Mouse (Mus musculus): ENCODE results near the gene Dclk3.

GRCm38 (mm10) chr9:111475281-111475680 lies 36.4 kb downstream of the Dclk3 start:
- no peak for TF ChIP-seq CTCF (IDR thresholded peaks at IDR 0.05; ENCODE audit: low read depth, low read length)
- no peak for TF ChIP-seq TAL1 (conservative IDR thresholded peaks at IDR 0.05; ENCODE audit: low read depth, low read length)
- no peak for TF ChIP-seq GATA1 (IDR thresholded peaks at IDR 0.05; ENCODE audit: borderline replicate concordance, low read length)
- no peak for TF ChIP-seq GATA2 (IDR thresholded peaks at IDR 0.05; ENCODE audit: borderline replicate concordance, low read depth, low read length)
- no peak for TF ChIP-seq POLR2AphosphoS5 (IDR thresholded peaks at IDR 0.05; ENCODE audit: insufficient replicate concordance, low read depth, low read length)

All from G1E (cell line).